Mouse (Mus musculus) stomach, embryonic 15.5 days (tissue): ENCODE measurements at regions not wholly inside any gene's neighbourhood (a gene's known extent, or its start where the extent isn't known, plus 50 kb on each side); places are given as distances from the start of the nearest gene placed in this dataset.
A peak's percentile ranks its signal among the peaks of the same experiment; 100 is the strongest.

Experiments
- ATAC-seq: fragments of 200-750 bp; cut with Nextera tagmentation; 2 replicates; pipeline ENCODE4 v1.8.0; 2017; ENCODE audit warnings: low read depth, moderate number of reproducible peaks, moderate TSS enrichment; ENCODE audit not compliant: insufficient read depth, low FRiP score
- H3K27ac ChIP-seq: fragments of 300-500 bp; sonication (generic); 2 replicates; pipeline ENCODE4 v1.5.1; 2015; ENCODE audit warnings: mild to moderate bottlenecking, inconsistent platforms
- H3K27me3 ChIP-seq: fragments of 300-500 bp; sonication (generic); replicated peaks from 2 replicates; pipeline ENCODE4 v1.6.1; 2015; ENCODE audit warnings: inconsistent platforms
- H3K36me3 ChIP-seq: fragments of 300-500 bp; sonication (generic); 2 replicates; pipeline ENCODE4 v1.6.1; 2015; ENCODE audit warnings: inconsistent platforms
- H3K4me1 ChIP-seq: fragments of 300-500 bp; sonication (generic); 2 replicates; pipeline ENCODE4 v1.6.1; 2015; ENCODE audit warnings: inconsistent platforms
- H3K4me2 ChIP-seq: fragments of 300-500 bp; sonication (generic); 2 replicates; pipeline ENCODE4 v1.6.1; 2015; ENCODE audit warnings: mild to moderate bottlenecking, inconsistent platforms
- H3K4me3 ChIP-seq: fragments of 300-500 bp; sonication (generic); replicated peaks from 2 replicates; pipeline ENCODE4 v1.5.1; 2015; ENCODE audit warnings: inconsistent platforms
- H3K9ac ChIP-seq: fragments of 300-500 bp; sonication (generic); 2 replicates; pipeline ENCODE4 v1.6.1; 2015; ENCODE audit warnings: inconsistent platforms
- H3K9me3 ChIP-seq: fragments of 300-500 bp; sonication (generic); 2 replicates; pipeline ENCODE4 v1.6.1; 2016; ENCODE audit warnings: inconsistent platforms
- WGBS: fragments of 180-500 bp; shearing (Covaris S2); methylation state at CpG from one replicate; pipeline ENCODE4 v1.1.7; 2015; 5-methylcytosine and 5-hydroxymethylcytosine counted together

DNA sequence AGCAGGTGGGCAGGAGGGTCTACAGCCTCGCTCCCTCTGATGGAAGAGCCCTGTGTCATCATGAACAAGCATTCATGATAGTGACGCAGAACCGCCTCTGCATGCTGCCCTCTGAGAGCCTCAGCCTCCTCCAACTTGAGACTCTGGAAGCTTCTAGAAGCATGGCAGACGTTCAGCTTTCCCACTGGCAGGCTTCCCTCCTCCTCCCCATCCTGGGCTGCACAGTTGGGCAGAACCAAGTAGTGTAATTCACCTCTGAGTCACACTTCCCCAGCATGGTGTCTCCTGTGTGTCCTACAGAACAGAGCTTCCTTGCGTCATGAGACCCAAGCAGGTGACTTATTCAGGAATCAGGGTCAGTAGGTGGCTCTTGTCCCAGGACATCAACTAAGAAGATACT is 271.3 kb upstream of the Zmiz1 start:
- Histone ChIP-seq H3K4me2 (no peak overlapping the region), H3K9ac (no peak overlapping the region), H3K27ac (no peak overlapping the region), H3K4me3 (no peak overlapping the region), H3K9me3 (no peaks in the 10 kb centered on the region), H3K27me3 (no peaks in the 10 kb centered on the region), H3K36me3 (no peaks in the 10 kb centered on the region), H3K4me1 (peaks cover 18% of the 10 kb centered on the region; the same call in 1 of the 2 replicates)
- WGBS, result 86% methylated on average over 5 of the region's 5 CpGs
- no peak for ATAC-seq

DNA sequence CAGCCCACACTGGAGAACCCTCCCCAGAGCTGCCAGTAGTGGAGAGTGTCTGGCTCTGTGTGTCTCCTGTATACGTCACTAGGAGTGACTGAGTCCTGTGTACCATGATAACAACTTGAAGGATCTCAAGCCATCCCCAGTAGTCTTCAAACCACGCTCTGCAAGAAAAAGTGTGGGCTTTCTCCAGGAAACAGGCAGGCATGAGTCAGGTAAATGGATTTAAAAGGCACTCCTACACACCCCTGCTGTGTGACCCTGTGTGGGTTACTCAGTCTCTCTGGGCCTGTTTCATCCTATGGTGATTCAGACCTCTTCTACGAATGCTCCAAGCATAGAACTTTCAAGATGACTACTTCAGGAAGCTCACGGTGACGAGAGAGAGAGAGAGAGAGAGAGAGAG is 269.7 kb upstream of the Zmiz1 start:
- H3K27ac ChIP-seq, result no peak overlapping the region
- 84% methylated on average over 5 of the region's 5 CpGs for WGBS
- H3K4me1 ChIP-seq, result peaks cover 18% of the 10 kb centered on the region; the same call in 1 of the 2 replicates
- no peak for ATAC-seq
- H3K4me2 ChIP-seq, result no peak overlapping the region
- H3K9ac ChIP-seq, result no peak overlapping the region
- no peaks in the 10 kb centered on the region for H3K27me3 ChIP-seq
- no peaks in the 10 kb centered on the region for H3K9me3 ChIP-seq
- no peaks in the 10 kb centered on the region for H3K36me3 ChIP-seq
- no peak overlapping the region for H3K4me3 ChIP-seq

DNA sequence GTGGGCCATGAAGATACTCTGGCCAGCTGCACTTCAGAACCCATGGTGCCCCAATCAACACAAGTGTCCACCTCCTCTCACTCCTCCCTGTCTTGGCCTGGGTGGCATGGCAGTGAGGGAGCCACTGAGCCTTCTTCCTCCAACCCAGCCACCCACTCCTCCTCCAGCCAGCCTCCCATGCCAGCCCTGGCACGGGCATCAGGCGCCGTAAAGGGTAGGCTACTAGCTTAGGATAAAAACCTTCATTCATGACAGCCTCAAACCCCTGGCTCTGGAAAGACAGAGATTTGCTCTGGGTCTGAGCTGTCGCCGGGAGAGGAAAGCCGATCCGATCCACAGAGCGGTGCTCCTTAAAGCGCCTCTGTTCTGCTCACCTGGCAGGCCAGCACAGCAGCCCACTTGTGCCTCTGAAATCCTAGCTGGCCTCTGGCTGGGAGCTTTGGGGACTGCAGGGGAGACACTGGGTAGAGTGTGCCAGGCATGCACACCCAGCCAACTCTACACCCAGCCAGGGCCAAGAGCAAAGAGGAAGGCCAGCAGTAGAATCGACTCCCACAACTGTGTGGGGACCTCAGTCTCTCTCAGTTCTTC is 268.2 kb upstream of the Zmiz1 start:
- H3K4me2 ChIP-seq, result no peak overlapping the region
- H3K4me1 ChIP-seq, result peaks cover 13% of the 10 kb centered on the region; the same call in 1 of the 2 replicates
- H3K9ac ChIP-seq, result no peak overlapping the region
- H3K36me3 ChIP-seq, result no peaks in the 10 kb centered on the region
- H3K9me3 ChIP-seq, result no peaks in the 10 kb centered on the region
- H3K27me3 ChIP-seq, result no peaks in the 10 kb centered on the region
- no peak overlapping the region for H3K4me3 ChIP-seq
- no peak for ATAC-seq
- no peak overlapping the region for H3K27ac ChIP-seq
- WGBS, result 87% methylated on average over 10 of the region's 10 CpGs

DNA sequence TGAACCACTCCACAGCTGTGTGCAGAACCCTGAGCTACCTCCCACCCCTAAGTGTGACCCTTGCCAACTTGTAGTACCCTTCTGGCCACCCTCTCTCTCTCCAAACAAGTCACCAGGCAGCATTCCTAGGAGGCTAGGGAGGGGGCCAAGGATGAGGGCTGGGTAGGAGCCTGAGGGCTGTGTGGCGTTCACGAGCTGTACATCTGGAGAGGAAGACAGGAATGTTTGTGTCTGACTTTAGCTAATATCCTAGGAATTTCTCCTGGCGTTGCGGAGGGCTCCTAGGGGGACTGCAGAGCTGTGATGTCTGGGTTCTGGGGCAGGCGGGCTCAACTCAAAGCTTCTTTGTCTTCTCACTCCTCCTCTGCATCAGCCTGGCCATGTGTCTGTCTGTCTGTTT is 262.2 kb upstream of the Zmiz1 start:
- Histone ChIP-seq H3K4me2 (no peak overlapping the region), H3K27ac (peak overlapping the region; percentile 59), H3K9ac (no peak overlapping the region), H3K4me3 (no peak overlapping the region), H3K27me3 (no peaks in the 10 kb centered on the region), H3K9me3 (no peaks in the 10 kb centered on the region), H3K36me3 (no peaks in the 10 kb centered on the region), H3K4me1 (peaks cover 25% of the 10 kb centered on the region)
- WGBS, result 18% methylated on average over 5 of the region's 5 CpGs
- no peak for ATAC-seq

DNA sequence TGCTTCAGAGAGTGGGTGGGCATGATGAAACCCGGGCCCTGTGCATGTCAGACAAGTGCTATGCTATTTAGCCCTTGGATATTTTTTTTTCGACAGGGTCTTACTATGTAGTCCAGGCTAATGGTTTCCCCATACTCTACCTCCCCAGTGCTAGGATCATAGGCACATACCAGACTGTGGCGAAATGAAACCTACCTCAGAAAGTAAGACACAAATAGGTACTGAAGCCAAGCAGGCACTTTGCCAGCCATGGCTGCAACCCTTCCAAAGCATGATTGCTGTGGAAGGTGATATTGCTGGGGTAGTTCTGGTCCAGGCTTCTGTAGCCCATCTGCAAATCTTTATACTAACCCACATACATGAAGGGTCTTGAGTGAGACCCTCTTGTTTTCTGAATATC is 259.1 kb upstream of the Zmiz1 start:
- Histone ChIP-seq H3K9ac (no peak overlapping the region), H3K4me1 (peaks cover 27% of the 10 kb centered on the region)
- ATAC-seq, result no peak

GRCm38 (mm10) chr14:25200656-25201179 is 258.3 kb upstream of the Zmiz1 start:
- H3K36me3 ChIP-seq, result no peaks in the 10 kb centered on the region
- no peak overlapping the region for H3K4me3 ChIP-seq
- H3K4me1 ChIP-seq, result peaks cover 27% of the 10 kb centered on the region
- H3K27me3 ChIP-seq, result no peaks in the 10 kb centered on the region
- no peaks in the 10 kb centered on the region for H3K9me3 ChIP-seq
- H3K27ac ChIP-seq, result peak overlapping the region; percentile 84
- no peak overlapping the region for H3K4me2 ChIP-seq
- H3K9ac ChIP-seq, result no peak overlapping the region
- peak; percentile 33; the same call in 1 of the 2 replicates for ATAC-seq
- WGBS, result 27% methylated on average over 4 of the region's 4 CpGs

More for the DNA sequence above, 259.1 kb upstream of the Zmiz1 start:
- Histone ChIP-seq H3K9me3 (no peaks in the 10 kb centered on the region), H3K27ac (peak overlapping the region; percentile 84), H3K4me2 (no peak overlapping the region), H3K4me3 (no peak overlapping the region), H3K27me3 (no peaks in the 10 kb centered on the region), H3K36me3 (no peaks in the 10 kb centered on the region)
- WGBS, result 76% methylated on average over 3 of the region's 3 CpGs

GRCm38 (mm10) chr14:25202312-25202711 is 256.7 kb upstream of the Zmiz1 start:
- ATAC-seq, result no peak
- H3K27me3 ChIP-seq, result no peaks in the 10 kb centered on the region
- no peaks in the 10 kb centered on the region for H3K9me3 ChIP-seq
- 43% methylated on average over 2 of the region's 2 CpGs for WGBS
- no peak overlapping the region for H3K27ac ChIP-seq
- peaks cover 21% of the 10 kb centered on the region for H3K4me1 ChIP-seq
- no peak overlapping the region for H3K4me2 ChIP-seq
- H3K9ac ChIP-seq, result no peak overlapping the region
- no peak overlapping the region for H3K4me3 ChIP-seq
- no peaks in the 10 kb centered on the region for H3K36me3 ChIP-seq

- ATAC-seq, result no peak
- H3K36me3 ChIP-seq, result no peaks in the 10 kb centered on the region
- no peaks in the 10 kb centered on the region for H3K9me3 ChIP-seq
- no peak overlapping the region for H3K9ac ChIP-seq
- no peak overlapping the region for H3K4me2 ChIP-seq
- no peak overlapping the region for H3K27ac ChIP-seq
- H3K4me1 ChIP-seq, result peaks cover 33% of the 10 kb centered on the region
- 93% methylated on average over 5 of the region's 5 CpGs for WGBS
- H3K27me3 ChIP-seq, result no peaks in the 10 kb centered on the region
- H3K4me3 ChIP-seq, result no peak overlapping the region
Observed at GRCm38 (mm10) chr14:25204091-25204490, 254.9 kb upstream of the Zmiz1 start.

DNA sequence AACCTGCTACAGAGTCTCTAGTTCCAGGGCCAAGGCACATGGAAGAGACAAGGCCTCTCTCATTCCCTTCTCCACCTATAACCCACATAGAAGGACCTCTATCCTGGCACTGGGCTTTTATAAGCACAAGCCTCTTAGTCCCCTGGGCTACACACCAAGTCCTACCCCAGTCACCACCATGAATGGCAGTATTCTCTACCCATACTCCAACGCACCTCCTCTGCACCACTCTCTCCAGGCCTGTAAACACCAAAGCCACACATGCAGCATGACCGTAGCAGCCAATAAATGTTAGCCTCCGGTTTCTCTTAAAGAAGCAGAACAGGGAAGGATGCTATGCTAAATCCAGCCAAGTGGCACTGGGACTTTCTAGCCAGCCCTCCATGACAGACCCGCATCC is 252.1 kb upstream of the Zmiz1 start:
- WGBS, result 79% methylated on average over 4 of the region's 4 CpGs
- Histone ChIP-seq H3K9ac (no peak overlapping the region), H3K36me3 (no peaks in the 10 kb centered on the region), H3K4me2 (no peak overlapping the region), H3K4me3 (no peak overlapping the region), H3K9me3 (no peaks in the 10 kb centered on the region), H3K27ac (no peak overlapping the region), H3K4me1 (peaks cover 18% of the 10 kb centered on the region), H3K27me3 (no peaks in the 10 kb centered on the region)
- ATAC-seq, result no peak

GRCm38 (mm10) chr14:25207422-25207821 is 251.6 kb upstream of the Zmiz1 start:
- Histone ChIP-seq H3K4me3 (no peak overlapping the region), H3K27ac (no peak overlapping the region), H3K36me3 (no peaks in the 10 kb centered on the region), H3K9me3 (no peaks in the 10 kb centered on the region), H3K4me2 (no peak overlapping the region), H3K4me1 (peaks cover 16% of the 10 kb centered on the region), H3K9ac (no peak overlapping the region), H3K27me3 (no peaks in the 10 kb centered on the region)
- WGBS, result 68% methylated on average over 5 of the region's 5 CpGs
- ATAC-seq, result no peak

DNA sequence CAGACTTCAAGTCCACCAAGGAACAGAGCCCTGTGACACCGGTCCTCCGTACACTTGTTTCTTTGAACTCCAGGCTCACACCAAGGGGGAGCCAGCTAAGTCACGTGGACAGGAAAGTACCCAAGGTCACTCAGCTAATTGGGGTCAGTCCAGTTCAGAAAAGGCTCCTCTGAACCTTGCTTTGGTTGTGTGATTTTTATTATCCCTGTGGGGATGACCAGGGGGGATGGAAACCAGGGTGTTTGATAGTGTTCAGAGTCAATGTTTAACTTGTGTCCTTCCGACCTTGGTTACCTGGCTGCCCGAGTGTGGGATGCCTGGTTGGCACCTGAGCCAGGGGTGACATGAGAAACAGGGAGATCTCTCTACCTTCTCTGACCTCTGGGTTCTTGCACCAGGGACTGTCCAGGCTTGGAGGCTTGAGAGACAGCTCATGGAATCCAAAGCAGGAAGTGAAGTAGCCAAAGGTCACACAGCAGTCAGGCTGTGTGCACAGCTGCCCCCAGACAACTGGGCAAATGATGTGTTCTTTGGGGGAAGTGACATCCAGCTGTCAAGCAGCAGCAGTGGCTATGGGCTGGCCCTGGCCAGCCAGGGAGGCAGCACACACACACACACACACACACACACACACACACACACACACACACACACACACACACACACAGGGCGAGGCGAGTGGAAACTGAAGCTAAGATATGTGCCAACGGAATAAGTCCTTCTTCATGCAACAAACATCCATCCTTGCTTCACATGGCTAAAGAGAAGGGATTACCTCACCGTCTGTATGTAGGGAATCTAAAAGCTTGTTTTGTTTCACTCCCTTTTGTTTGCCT is 250.5 kb upstream of the Zmiz1 start:
- WGBS, result 56% methylated on average over 9 of the region's 9 CpGs
- H3K9ac ChIP-seq, result no peak overlapping the region
- no peak overlapping the region for H3K4me3 ChIP-seq
- H3K4me2 ChIP-seq, result no peak overlapping the region
- H3K27ac ChIP-seq, result 0 out of 2 replicates have a peak overlapping the region, but pooled peaks have one; percentile 13
- peaks cover 16% of the 10 kb centered on the region for H3K4me1 ChIP-seq
- H3K27me3 ChIP-seq, result no peaks in the 10 kb centered on the region
- no peaks in the 10 kb centered on the region for H3K9me3 ChIP-seq
- no peaks in the 10 kb centered on the region for H3K36me3 ChIP-seq
- peak; percentile 40; the same call in 1 of the 2 replicates for ATAC-seq

DNA sequence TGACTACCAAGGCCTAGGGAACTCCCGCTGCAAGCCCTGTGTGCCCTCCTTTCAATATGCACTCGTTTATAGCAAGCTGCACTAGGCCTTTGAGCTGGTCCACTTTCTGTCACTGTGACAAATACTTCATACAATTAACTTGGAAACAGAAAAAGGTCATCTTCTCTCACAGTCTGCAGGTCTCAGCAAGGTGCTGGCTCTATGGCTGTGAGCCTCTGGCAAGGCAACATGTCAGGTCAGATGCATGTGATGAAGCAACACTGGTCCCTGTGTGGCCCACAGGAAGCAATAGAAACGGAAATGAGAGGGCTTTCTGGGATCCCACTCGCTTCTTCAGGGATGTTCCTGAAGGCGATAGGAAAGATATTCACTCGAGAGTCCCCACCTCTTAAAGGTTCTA is 245.9 kb upstream of the Zmiz1 start:
- no peak overlapping the region for H3K9ac ChIP-seq
- no peak overlapping the region for H3K4me3 ChIP-seq
- H3K27ac ChIP-seq, result no peak overlapping the region
- ATAC-seq, result no peak
- no peak overlapping the region for H3K4me2 ChIP-seq
- no peaks in the 10 kb centered on the region for H3K36me3 ChIP-seq
- 66% methylated on average over 6 of the region's 6 CpGs for WGBS
- peaks cover 9% of the 10 kb centered on the region for H3K4me1 ChIP-seq
- H3K9me3 ChIP-seq, result no peaks in the 10 kb centered on the region
- no peaks in the 10 kb centered on the region for H3K27me3 ChIP-seq
